Mouse (Mus musculus): ENCODE results near the gene Cd44. TPM values are rescaled to one million over a fixed set of nuclear protein-coding genes. Genes with fewer than 3 reads are reported as not detected.

The Cd44 gene
- polyA plus RNA-seq, 1 experiment: 4.5 TPM

DNA sequence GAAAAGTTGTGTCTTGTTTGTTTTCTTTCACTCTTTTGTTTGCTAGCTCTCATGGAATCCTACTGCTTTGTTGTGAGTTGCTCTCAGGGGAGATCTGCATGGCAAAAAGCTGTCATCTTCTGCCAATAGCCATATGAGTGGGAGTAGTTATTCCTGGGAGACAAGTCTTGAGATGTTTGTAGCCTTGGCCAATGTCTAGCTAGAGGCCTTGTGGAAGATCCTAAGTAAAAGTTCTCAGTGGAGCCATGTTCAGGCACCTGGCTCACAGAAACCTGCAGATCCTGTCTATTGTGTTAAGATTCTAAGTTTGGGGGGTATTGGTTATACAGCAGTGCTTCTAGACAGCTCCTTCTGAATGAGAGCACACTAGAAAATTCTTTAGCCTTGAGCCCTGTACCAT lies 26.7 kb upstream of the Cd44 start:
- Histone ChIP-seq H3K4me3 (replicated peaks; ENCODE audit: insufficient read depth, low read depth, low read length) (no peak overlapping the region), H3K27ac (ENCODE audit: insufficient read depth, low read length) (no peak overlapping the region), H3K4me1 (ENCODE audit: control insufficient read depth, insufficient read depth, low read length) (no peaks in the 10 kb centered on the region), H3K27me3 (ENCODE audit: control insufficient read depth, insufficient read depth, low read length) (no peaks in the 10 kb centered on the region)
- TF ChIP-seq POLR2A (IDR thresholded peaks at IDR 0.05; ENCODE audit: borderline replicate concordance, insufficient read depth, low read length): no peak
- no peak for TF ChIP-seq CTCF (IDR thresholded peaks at IDR 0.05; ENCODE audit: borderline replicate concordance, insufficient read depth, low read depth, low read length)
- no peak for DNase-seq

GRCm38 (mm10) chr2:102924480-102924879 lies 23.0 kb upstream of the Cd44 start:
- no peak for TF ChIP-seq CTCF (IDR thresholded peaks at IDR 0.05; ENCODE audit: borderline replicate concordance, insufficient read depth, low read depth, low read length)
- no peak for TF ChIP-seq POLR2A (IDR thresholded peaks at IDR 0.05; ENCODE audit: borderline replicate concordance, insufficient read depth, low read length)
- no peaks in the 10 kb centered on the region for H3K4me1 ChIP-seq (ENCODE audit: control insufficient read depth, insufficient read depth, low read length)
- no peaks in the 10 kb centered on the region for H3K27me3 ChIP-seq (ENCODE audit: control insufficient read depth, insufficient read depth, low read length)
- WGBS: 82% methylated on average over 1 of the region's 1 CpGs
- no peak overlapping the region for H3K27ac ChIP-seq (ENCODE audit: insufficient read depth, low read length)
- H3K4me3 ChIP-seq (replicated peaks; ENCODE audit: insufficient read depth, low read depth, low read length): no peak overlapping the region
- DNase-seq: no peak

- no peaks in the 10 kb centered on the region for H3K27me3 ChIP-seq (ENCODE audit: control insufficient read depth, insufficient read depth, low read length)
- TF ChIP-seq CTCF (IDR thresholded peaks at IDR 0.05; ENCODE audit: borderline replicate concordance, insufficient read depth, low read depth, low read length) (no peak), POLR2A (IDR thresholded peaks at IDR 0.05; ENCODE audit: borderline replicate concordance, insufficient read depth, low read length) (no peak)
- WGBS: 77% methylated on average over 3 of the region's 3 CpGs
These were observed 22.2 kb upstream of the Cd44 start for GRCm38 (mm10) chr2:102923682-102924081.

GRCm38 (mm10) chr2:102922066-102922465 lies 20.6 kb upstream of the Cd44 start:
- no peak for DNase-seq
- 55% methylated on average over 3 of the region's 3 CpGs for WGBS
- Histone ChIP-seq H3K4me3 (replicated peaks; ENCODE audit: insufficient read depth, low read depth, low read length) (no peak overlapping the region), H3K27ac (ENCODE audit: insufficient read depth, low read length) (no peak overlapping the region), H3K27me3 (ENCODE audit: control insufficient read depth, insufficient read depth, low read length) (no peaks in the 10 kb centered on the region), H3K4me1 (ENCODE audit: control insufficient read depth, insufficient read depth, low read length) (no peaks in the 10 kb centered on the region)
- TF ChIP-seq CTCF (IDR thresholded peaks at IDR 0.05; ENCODE audit: borderline replicate concordance, insufficient read depth, low read depth, low read length) (no peak), POLR2A (IDR thresholded peaks at IDR 0.05; ENCODE audit: borderline replicate concordance, insufficient read depth, low read length) (no peak)

More at GRCm38 (mm10) chr2:102923682-102924081, 22.2 kb upstream of the Cd44 start:
- Histone ChIP-seq H3K4me1 (ENCODE audit: control insufficient read depth, insufficient read depth, low read length) (no peaks in the 10 kb centered on the region), H3K27ac (ENCODE audit: insufficient read depth, low read length) (no peak overlapping the region), H3K4me3 (replicated peaks; ENCODE audit: insufficient read depth, low read depth, low read length) (no peak overlapping the region)
- DNase-seq: no peak

DNA sequence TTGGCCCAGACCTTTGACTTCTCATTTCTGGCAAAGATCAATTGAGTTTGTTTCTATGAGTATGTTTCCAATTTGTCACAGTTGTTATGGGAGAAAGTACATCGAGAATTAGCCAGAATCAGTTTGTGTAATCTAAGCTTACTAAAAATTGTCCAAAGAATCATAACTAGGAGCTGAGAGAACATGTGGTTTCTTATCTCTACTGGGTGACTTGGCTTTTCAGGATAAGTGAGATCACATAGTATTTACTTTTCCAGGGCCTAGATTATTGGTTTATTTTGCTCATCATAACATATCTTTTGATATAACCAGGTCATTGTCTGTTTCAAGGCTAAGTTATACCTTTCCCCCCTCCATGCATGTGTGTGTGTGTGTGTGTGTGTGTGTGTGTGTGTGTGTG lies 16.8 kb upstream of the Cd44 start:
- Histone ChIP-seq H3K27ac (ENCODE audit: insufficient read depth, low read length) (no peak overlapping the region), H3K4me1 (ENCODE audit: control insufficient read depth, insufficient read depth, low read length) (no peaks in the 10 kb centered on the region), H3K4me3 (replicated peaks; ENCODE audit: insufficient read depth, low read depth, low read length) (no peak overlapping the region), H3K27me3 (ENCODE audit: control insufficient read depth, insufficient read depth, low read length) (no peaks in the 10 kb centered on the region)
- 53% methylated on average over 1 of the region's 1 CpGs for WGBS
- no peak for TF ChIP-seq POLR2A (IDR thresholded peaks at IDR 0.05; ENCODE audit: borderline replicate concordance, insufficient read depth, low read length)
- no peak for TF ChIP-seq CTCF (IDR thresholded peaks at IDR 0.05; ENCODE audit: borderline replicate concordance, insufficient read depth, low read depth, low read length)
- no peak for DNase-seq

- TF ChIP-seq CTCF (IDR thresholded peaks at IDR 0.05; ENCODE audit: borderline replicate concordance, insufficient read depth, low read depth, low read length): no peak
- TF ChIP-seq POLR2A (IDR thresholded peaks at IDR 0.05; ENCODE audit: borderline replicate concordance, insufficient read depth, low read length): no peak
- Histone ChIP-seq H3K27ac (ENCODE audit: insufficient read depth, low read length) (no peak overlapping the region), H3K4me3 (replicated peaks; ENCODE audit: insufficient read depth, low read depth, low read length) (no peak overlapping the region), H3K4me1 (ENCODE audit: control insufficient read depth, insufficient read depth, low read length) (no peaks in the 10 kb centered on the region), H3K27me3 (ENCODE audit: control insufficient read depth, insufficient read depth, low read length) (no peaks in the 10 kb centered on the region)
- no peak for DNase-seq
- WGBS: 15% methylated on average over 3 of the region's 3 CpGs
These were observed 15.1 kb upstream of the Cd44 start for GRCm38 (mm10) chr2:102916596-102916995.

DNA sequence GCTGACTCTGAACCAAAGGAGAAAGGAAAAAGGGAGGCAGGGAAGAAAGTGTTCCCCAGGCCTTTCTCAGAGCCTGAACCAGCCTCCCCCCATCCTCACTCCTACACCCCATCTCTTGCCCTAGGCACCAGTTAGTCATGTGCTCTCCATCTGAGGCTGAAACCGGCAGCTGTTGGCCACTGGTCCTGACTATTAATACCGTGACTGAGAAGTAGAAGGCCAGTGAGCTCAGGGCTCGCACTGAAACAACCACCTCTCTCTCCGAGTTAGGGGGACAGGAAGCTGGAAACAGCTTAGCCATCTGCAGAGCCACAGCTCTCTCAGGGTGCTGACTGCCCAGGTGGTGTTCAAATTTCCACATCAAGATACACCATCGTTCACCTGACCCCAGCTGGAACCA lies 13.2 kb upstream of the Cd44 start:
- 76% methylated on average over 5 of the region's 5 CpGs for WGBS
- Histone ChIP-seq H3K27me3 (ENCODE audit: control insufficient read depth, insufficient read depth, low read length) (no peaks in the 10 kb centered on the region), H3K4me3 (replicated peaks; ENCODE audit: insufficient read depth, low read depth, low read length) (no peak overlapping the region), H3K27ac (ENCODE audit: insufficient read depth, low read length) (no peak overlapping the region), H3K4me1 (ENCODE audit: control insufficient read depth, insufficient read depth, low read length) (no peaks in the 10 kb centered on the region)
- no peak for DNase-seq
- TF ChIP-seq POLR2A (IDR thresholded peaks at IDR 0.05; ENCODE audit: borderline replicate concordance, insufficient read depth, low read length) (no peak), CTCF (IDR thresholded peaks at IDR 0.05; ENCODE audit: borderline replicate concordance, insufficient read depth, low read depth, low read length) (no peak)

- H3K4me3 ChIP-seq (replicated peaks; ENCODE audit: insufficient read depth, low read depth, low read length): no peak overlapping the region
- TF ChIP-seq CTCF (IDR thresholded peaks at IDR 0.05; ENCODE audit: borderline replicate concordance, insufficient read depth, low read depth, low read length): no peak
- TF ChIP-seq POLR2A (IDR thresholded peaks at IDR 0.05; ENCODE audit: borderline replicate concordance, insufficient read depth, low read length): no peak
- no peak overlapping the region for H3K27ac ChIP-seq (ENCODE audit: insufficient read depth, low read length)
- no peak for DNase-seq
- H3K4me1 ChIP-seq (ENCODE audit: control insufficient read depth, insufficient read depth, low read length): no peaks in the 10 kb centered on the region
- WGBS: 83% methylated on average over 11 of the region's 11 CpGs
- H3K27me3 ChIP-seq (ENCODE audit: control insufficient read depth, insufficient read depth, low read length): no peaks in the 10 kb centered on the region
These were observed 12.5 kb upstream of the Cd44 start for GRCm38 (mm10) chr2:102913833-102914545.
